Mouse (Mus musculus): ENCODE measurements around the gene Pramel6.
A peak's percentile ranks its signal among the peaks of the same experiment; 100 is the strongest.
"Not testable (repeated sequence)": the region's sequence is repeated elsewhere in the genome, so short reads cannot be mapped to it uniquely, and the experiment has no call there.

The Pramel6 gene

DNA sequence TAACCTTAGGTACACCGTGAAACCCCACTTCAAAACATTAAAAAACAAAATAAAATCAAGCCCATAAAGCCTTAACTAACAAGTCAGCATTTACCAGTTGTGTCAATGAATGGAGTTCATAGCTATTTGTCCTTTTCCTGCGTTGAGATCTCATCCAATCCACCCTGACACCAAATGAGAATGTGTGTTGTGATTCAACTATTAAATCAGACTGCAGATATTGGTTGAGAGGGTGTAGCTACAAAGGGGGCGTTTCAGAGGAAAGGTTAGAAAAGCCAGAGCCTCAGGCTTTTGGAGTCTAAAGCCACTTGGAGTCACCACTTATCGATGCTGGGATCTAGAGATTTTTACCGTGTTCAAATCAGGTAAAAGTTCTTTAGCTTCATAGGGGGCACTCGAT lies at the start of gene Pramel6:
TSS of gene Pramel6 (plus strand) at position 301 of the 400 bp plus-strand sequence.
- ATAC-seq (ENCODE audit: insufficient number of reproducible peaks, low FRiP score, low TSS enrichment) = no peak

DNA sequence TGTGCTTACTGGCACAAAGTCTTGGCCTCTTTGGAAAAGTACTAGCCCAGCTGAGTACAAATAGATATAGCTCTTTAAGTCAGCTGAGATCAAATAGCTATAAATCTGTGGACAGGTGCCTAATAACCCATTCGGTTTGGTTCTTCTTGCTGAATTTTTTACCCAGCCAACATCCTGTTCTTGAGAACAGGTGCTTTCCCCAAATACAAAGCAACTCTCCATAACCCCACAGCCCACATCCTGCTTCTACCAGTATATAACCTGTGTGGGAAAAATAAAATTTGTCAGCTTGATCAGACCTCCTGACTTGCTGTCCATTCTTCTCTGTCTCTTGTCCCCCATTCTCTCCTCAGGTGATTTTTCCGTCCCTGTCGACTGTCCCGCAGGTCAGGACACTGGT lies 44.6 kb upstream of the Pramel6 start:
- ATAC-seq (ENCODE audit: insufficient number of reproducible peaks, low FRiP score, low TSS enrichment) = no peak

DNA sequence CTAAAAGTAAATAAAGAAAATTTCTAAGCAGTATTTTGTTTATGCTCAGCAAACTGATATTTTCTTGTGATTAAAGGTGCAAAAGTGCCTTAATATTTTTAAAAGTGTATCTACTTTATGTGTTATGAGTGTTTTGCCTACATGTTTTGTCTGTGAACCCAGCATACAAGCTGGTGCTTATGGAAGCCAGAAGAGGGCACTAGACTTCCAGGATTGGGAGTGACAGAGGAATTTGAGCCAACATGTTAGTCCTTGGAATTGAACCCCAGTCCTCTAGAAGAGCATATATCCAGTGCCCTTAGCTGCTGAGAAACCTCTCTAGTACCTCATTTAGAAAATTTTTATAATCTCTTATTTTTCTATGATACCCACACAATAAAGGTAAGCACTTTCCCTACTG lies 26.2 kb upstream of the Pramel6 start:
- ATAC-seq (ENCODE audit: insufficient number of reproducible peaks, low FRiP score, low TSS enrichment) = no peak

DNA sequence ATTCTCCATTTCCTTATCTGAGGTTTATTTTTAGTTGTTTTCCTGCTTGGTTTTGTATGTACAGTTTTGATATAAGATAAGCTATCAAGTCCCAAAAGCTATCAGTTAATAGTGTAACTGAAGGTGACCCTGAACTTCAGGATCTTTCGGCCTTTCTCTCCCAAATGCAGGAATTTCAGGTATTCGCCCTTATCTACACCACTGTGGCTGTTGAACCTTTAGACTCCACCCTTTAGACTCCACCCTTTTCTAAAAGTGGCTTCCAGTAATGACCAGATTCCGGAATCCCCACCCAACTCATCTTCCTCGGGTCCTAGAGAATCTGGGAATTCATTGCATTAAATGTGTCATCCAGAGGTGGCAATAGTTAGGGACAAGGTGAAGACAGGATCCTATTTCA lies 25.2 kb upstream of the Pramel6 start:
- no peak for ATAC-seq (ENCODE audit: insufficient number of reproducible peaks, low FRiP score, low TSS enrichment)

DNA sequence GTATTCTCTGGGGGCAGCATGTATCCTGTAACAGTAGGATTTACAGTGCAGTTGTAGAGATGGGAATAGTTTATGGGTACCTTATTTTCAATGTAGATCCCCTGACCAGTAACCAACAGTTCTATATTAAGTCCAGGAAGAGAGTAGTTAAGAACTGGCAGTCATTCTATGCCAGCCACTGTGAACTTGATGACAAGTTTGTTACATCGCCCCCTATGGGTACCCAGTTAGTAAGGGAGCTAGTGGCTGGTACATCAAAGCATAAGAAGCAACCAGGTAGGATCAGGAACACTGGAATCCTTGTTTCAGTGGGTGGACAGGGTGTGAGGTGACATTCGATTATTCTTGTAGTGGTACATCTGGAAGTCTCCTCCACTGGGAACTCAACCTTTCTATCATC lies 24.1 kb upstream of the Pramel6 start:
- ATAC-seq (ENCODE audit: insufficient number of reproducible peaks, low FRiP score, low TSS enrichment) = no peak

DNA sequence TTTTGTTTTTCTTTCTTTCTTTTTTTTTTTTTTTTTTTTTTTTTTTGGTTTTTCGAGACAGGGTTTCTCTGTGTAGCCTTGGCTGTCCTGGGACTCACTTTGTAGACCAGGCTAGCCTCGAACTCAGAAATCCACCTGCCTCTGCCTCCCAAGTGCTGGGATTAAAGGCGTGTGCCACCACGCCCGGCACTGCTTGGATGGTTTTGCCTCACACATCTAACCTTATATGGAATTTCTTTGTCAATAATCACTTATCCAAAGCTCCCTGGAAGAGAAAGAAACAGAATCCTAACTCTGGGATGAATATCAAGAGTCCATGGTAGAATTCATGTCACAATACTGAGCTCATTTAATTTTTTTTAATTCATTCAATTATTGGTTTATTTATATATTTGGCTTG lies 9.4 kb upstream of the Pramel6 start, which contains the start of gene Pramel7:
TSS of gene Pramel7 (minus strand) at position 101 of the 400 bp plus-strand sequence.
- not testable (repeated sequence) for ATAC-seq (ENCODE audit: insufficient number of reproducible peaks, low FRiP score, low TSS enrichment)

DNA sequence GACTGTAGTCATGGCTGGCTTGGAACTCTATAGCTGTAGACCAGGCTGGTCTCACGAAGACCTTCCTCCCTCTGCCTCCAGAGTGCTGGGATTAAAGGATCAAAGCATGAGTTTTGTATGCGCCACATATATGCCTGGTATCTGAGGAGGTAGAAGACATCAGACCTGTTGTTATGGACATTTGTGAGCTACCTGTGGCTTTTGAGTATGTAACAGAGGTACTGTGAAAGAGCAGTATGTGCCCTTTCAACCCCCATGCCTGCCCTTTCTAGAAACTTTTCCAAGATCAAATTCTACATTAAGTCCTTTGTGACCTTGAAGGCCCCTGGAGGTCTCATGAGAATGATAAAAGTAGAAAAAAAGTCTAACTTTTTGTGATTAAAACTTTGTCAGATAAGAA lies 8.7 kb downstream of the Pramel6 start:
- no peak for ATAC-seq (ENCODE audit: insufficient number of reproducible peaks, low FRiP score, low TSS enrichment)

DNA sequence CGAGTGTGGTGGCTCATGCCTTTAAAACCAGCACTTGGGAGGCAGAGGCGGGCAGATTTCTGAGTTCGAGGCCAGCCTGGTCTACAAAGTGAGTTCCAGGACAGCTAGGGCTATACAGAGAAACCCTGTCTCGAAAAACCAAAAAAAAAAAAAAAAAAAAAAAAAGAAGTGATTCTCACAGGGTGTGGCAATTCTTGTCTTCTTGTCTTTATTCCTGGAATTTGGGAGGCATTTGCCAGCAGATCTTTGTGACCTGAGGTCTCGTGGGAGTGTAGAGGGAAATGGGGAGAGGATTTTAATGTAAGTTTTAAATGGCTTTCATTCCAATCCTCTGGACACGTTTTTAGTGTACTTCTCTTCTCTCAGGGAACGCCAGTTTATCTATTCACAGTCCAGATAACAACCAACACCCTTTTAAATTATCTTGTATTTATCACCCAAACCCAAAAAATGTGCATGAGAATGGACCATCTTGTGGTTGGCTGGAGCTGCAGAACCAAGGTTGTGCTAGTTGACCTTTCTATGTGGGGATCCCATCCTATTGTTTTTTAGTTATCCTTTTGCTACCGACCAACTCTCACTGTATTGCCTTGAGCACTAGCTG lies 9.2 kb downstream of the Pramel6 start:
- ATAC-seq (ENCODE audit: insufficient number of reproducible peaks, low FRiP score, low TSS enrichment) = no peak

DNA sequence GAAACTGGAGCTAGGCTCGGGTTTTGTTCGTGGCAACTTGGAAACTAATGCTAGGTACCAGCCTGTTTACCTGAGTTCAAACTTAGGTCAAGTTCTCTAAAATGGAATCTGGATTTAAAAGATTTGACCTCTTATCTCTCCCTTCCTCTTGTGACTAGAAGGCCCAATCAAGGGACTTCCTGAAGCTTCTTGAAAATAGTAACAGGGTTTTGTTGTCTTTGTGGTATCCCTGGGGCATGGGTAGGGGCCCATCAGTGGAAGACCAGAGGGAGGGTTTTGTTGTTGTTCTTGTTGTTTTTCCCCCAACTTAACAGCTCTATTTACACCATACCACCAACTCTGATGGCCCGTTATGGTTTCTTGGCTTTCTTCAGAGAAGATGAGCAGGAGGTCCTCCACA lies 10.2 kb downstream of the Pramel6 start:
- no peak for ATAC-seq (ENCODE audit: insufficient number of reproducible peaks, low FRiP score, low TSS enrichment)

DNA sequence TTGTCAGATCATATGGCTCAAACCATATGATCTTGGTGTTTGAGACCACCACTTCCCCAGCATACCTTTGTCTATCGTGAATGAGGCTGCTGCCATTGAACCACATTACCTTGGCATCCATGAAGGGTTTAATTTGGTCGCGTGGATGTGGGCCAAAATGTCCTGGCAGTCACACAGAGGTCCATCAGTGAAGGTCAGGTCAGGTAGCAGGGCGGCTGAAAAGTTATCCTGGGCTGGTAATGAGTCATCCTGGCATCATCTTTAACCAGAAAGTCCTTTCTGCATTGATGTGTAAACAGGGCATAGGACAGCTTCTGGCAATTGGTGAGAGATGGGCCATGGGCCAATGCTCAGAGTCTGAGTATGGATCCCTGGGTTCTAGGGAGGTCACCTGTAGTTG lies 14.3 kb downstream of the Pramel6 start:
- no peak for ATAC-seq (ENCODE audit: insufficient number of reproducible peaks, low FRiP score, low TSS enrichment)

DNA sequence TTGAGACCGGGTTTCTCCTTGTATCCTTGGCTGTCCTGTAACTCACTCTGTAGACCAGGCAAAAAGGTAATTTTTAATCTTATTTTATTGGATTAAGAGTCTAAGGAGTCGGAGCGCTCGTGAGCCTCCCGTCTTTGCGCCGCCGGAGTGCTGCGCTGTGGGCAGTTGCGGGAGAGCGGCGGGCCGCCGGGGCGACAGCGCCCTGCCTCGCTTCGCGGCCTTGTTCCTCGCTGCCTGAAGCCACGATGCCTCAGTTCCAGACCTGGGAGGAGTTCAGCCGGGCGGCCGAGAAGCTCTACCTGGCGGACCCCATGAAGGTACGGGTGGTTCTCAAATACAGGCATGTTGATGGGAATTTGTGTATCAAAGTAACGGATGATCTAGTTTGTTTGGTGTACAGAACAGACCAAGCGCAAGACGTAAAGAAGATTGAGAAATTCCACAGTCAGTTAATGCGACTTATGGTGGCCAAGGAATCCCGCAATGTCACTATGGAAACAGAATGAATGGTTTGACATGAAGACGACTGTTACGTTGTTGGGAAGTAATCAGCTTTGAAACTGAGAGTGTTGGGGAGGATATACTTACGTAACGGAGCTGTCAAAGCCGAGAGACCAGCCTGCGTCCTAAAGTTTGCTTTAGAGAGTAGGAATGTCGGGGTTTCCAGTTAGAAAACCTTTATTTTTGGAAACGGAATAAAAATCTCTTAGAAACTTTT lies 19.7 kb downstream of the Pramel6 start:
- peak; percentile 70; the same call in 1 of the 2 replicates for ATAC-seq (ENCODE audit: insufficient number of reproducible peaks, low FRiP score, low TSS enrichment)

DNA sequence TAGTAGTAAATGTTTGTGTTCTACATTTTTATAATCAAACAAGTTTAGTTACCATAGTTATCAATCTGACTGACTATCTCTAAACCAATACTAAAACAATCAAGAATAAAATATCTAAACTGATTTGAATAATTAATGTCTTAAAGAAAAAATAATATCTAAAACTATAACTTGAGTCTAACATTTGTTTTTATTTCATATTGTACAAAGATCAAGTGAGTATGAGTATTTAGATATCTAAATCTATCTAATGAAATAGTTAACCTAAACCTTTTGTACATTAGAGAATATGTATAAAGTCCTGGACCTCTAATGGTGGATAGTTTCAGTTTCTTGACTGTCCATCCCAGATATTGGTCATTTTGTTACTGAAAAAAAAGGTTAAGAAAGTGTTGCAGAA lies 25.1 kb downstream of the Pramel6 start, which contains the start of gene Olfr153:
TSS of gene Olfr153 (plus strand) at position 301 of the 400 bp plus-strand sequence.
- ATAC-seq (ENCODE audit: insufficient number of reproducible peaks, low FRiP score, low TSS enrichment) = no peak

DNA sequence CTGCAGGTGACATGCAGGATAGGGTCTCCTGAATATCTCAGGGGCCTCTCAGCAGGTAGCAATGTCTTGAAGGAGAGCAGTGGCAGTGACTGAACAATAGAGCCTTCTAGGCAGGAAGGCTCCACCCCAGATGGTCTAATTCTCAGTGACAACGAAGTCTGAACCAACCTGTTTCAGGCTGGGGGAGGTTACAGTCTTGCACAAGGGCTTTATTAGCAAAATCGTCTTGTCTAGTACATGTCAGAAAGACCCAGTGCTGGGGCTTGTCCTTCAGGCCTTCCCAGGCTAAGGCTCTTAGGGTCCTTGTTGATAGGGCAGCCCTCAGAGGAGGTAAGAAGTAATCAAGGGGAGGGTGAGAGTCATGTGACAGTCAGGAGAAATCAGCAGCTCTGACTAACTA lies 28.5 kb downstream of the Pramel6 start:
- ATAC-seq (ENCODE audit: insufficient number of reproducible peaks, low FRiP score, low TSS enrichment) = no peak

DNA sequence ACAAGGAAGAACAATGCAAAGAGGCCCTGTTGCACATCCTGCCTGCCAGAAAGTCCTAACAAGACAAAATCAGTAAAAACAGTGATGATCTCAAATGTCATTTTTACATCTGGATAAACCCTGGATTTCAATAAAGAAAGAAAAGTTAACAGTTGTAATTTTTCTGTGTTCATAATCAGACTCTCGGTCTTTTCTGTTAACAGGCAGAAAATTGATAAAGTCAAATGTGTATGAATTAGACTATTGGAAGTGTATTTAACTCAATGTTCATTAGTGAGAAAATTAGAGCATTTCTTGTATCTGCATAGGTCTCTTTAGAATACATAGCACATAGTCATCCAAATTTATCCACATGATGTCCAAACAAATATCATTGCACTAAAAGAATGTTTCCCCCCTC lies 39.1 kb downstream of the Pramel6 start, which contains the start of gene Olfr1128:
TSS of gene Olfr1128 (minus strand) at position 101 of the 400 bp plus-strand sequence.
- no peak for ATAC-seq (ENCODE audit: insufficient number of reproducible peaks, low FRiP score, low TSS enrichment)

All from cerebellum, adult (tissue).